Mouse (Mus musculus) left cerebral cortex, postnatal 10 days (tissue): ENCODE results near the gene Slc38a4. TPM values are rescaled to one million over a fixed set of nuclear protein-coding genes. Genes with fewer than 3 reads are reported as not detected.

Experiments
- DNase-seq, 2 experiments: peaks; one replicate each; pipeline ENCODE4 v3.0.0; 2021 to 2022; ENCODE audit warnings: low spot score in 2 of 2, mixed read lengths in 1 of 2; ENCODE audit errors: extremely low spot score in 1 of 2
- intact Hi-C: fragments of 180-260 bp; cut with DNase I; formaldehyde crosslinking; loops from one replicate; pipeline ENCODE4 v1.15.1; 2025
- total RNA-seq, 2 experiments: library from RNA; stranded (reverse); gene quantifications; 2 replicates each; pipeline ENCODE4 v1.2.3; 2021

The Slc38a4 gene
- 1 to 10 TPM; 1.7 TPM for total RNA-seq

DNA sequence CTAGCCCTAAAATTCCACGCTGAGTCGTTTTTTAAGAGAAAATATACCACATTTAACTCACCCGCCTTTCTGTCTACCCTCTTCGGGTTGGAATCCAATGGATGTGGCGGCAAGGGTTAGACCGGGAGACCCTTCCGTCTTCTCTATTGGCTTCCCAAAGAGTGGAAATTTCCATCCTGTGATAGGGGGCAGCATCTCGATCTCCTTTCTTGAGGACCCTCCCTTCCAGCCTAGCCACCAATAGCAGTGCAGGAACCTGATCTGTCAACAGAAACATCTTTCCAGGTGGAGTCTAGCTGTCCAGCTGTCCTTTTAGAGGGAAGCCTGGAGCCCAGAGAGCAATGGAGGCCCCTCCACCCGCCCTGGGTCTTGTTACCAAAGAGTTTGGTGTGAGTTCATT, at the start of gene Slc38a4:
TSS of gene Slc38a4 (minus strand) at position 163 of the 400 bp plus-strand sequence.
- intact Hi-C loops: no loop called here
- DNase-seq: no peak

DNA sequence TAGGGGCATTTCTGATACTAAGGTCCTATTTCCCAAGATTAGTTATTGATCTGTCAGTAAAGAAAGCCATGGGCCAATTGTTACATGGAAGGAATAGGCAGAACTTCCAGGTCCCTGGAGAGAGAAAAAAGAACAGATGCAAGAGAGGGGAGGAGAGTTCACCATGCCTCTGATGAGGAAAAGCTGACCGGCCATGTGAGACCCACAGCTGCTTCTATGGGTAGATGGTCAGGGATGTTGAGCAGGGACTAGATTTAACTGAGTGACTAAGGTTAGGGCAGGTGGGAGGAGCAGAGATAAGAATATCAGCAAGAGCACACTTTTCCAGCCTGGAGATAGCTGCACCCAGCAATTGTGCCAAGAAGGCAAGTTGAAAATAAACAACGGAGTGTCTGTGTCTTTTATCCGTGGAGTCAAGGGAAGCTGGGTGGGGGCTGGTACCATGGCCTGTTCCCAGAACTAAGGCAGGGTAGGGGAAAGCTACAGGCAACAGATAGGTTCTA, 49.2 kb upstream of the Slc38a4 start:
- intact Hi-C loops: no loop called here
- no peak for DNase-seq

DNA sequence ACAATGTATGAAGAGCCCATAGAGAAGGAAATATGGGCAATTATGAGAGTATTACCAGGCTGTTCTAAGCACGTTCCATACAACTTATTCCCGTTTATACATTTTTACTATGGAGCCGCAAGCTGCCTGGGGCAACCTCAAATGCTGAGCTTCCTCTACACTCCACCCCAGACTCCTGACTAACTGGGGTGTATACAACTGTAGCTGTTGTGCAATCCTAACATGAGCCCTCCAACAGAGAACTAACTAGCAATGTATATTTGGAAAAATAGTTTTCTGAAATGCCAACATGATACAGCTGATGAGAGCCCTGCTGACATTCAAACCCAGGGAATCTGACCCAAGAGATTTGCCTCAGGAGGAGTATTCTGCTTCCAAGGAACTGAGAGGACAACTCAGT, 48.3 kb upstream of the Slc38a4 start:
- no peak for DNase-seq
- intact Hi-C loops: no loop called here

DNA sequence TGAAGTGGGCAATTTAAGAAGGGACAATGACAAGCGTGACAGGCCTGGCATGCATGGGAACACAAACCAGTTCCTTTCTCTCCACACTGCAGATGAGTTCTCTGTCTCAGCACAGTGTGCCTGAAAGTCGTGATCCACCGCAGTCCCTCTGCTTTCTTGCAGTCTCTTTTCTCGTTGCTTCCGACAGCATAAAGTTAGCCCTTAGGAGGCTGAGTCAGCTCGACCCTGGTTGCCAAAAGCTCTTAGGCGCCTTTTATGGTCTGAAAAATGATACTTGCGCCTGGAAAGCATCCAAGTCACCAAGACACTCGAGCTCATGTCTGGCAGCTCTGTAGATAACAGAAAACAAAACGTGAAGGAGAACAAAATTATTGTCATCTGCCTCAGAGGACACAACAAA, 47.1 kb upstream of the Slc38a4 start:
- no peak for DNase-seq
- intact Hi-C loops: no loop called here

DNA sequence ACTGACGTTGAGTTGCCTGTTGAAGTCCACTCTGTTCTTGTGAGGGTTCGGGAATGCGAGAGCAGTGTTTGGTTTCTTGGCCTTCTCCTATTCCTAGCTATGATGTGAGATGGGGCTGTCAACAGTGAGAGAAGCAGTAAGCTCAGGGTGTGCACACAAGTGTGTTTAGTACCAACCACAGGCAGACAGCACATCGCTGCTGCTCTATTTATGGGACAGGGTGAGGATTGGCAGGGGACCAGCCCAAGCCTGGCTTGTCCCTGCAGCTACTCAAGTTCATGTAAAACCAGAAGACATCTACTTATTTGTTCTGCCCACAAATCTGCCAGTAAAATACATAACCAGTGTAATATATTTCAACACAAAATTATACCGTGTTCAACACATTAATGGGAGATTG, 46.4 kb upstream of the Slc38a4 start:
- intact Hi-C loops: no loop called here
- DNase-seq: no peak

DNA sequence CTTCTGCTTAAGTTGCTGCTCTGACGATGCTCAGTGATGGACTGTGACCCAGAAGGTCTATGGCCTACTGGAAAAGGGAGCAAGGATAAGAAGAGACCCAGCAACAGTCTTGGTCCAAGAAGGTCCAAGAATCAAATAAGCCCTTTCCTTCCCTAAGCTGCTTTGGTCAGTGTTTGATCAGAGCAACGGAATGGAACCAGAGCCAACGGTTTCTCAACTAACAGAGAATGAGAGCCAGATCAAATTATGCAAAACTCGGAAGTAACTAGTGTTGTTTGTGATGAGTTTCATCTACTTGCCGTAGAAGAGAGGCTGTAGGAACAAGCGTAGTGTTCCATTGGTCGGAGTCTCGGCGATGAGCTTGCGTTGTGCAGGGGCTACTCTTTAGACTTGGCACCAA, 43.3 kb upstream of the Slc38a4 start:
- intact Hi-C loops: no loop called here
- no peak for DNase-seq

DNA sequence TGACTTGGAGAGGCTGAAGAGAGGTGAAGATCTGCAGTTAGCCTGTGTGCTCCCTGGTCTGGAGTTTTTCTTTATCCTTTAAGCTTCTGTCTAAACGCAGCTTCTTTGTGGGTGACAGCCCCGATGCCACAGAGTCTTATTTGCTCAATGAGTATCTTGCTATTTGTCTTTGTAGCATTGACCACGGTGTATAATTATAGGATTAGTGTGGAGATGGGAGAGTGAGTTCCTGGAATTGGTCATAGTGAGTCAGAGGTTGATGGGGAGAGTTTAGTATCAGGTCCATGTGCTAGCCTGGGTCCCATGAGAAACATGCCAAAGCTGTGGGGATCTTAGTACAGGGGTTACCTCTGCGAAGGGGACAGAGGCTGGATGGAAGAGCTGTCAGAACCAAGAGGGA, 41.8 kb upstream of the Slc38a4 start:
- DNase-seq: no peak
- intact Hi-C loops: no loop called here

DNA sequence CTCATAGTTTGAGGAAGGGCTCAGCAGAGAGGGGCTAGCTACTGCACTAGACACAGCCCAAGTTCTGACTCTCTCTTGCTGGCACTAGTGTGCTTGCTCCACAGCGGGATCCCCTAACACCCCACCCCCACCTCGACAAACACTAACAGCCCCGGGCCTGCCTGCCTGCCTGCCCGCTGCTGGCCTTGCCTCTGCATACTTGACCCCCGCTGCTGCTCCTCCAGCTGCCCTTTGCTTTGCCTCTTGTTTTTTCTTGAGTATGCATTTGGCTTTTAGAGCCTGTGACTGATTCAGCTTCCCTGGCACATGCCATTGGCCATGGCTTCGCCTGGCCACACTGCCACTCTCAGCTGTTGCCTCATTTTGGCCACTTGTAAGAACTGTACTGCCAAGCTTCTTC, 33.8 kb upstream of the Slc38a4 start:
- no peak for DNase-seq
- intact Hi-C loops: no loop called here

DNA sequence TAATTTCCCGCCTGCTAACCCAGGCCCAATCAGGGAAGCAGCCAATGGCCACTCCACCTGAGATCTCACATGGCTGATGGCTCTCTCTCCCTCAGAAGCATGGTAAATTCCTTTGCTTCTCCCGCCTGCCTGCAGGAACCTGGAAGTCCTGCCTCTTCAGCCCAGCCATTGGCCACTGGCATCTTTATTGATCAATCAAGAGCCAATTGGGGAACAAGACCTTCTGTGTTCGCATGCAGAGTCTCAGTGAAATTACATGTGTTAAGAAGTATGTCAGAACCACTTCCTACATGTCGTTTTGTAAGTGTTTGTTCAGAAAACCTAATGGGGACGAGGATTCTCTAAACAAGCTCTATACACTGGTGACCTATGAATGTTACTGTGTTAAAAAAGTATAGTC, 30.1 kb upstream of the Slc38a4 start:
- peak; percentile 3 to 29 for DNase-seq
- intact Hi-C loops: no loop called here

DNA sequence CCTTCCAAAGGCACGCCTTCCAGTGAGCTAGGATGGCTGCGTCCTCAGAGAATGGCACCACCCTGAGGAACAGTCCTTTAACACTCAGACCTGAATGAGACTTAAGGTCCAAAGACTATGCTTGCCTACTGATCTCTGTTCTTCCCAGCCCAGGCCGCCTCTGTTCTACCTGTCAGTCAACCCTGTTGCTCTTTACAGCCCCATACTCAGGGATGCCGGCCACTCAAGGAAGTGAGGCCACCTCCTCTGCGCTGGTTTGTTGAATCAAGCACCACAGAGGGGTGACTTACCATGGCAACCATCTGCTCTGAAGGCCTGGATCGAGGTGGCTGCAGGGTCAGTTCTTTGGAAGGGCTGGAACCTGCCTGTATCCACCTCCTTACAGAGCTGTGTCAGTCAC, 21.9 kb upstream of the Slc38a4 start:
- intact Hi-C loops: no loop called here
- DNase-seq: no peak

DNA sequence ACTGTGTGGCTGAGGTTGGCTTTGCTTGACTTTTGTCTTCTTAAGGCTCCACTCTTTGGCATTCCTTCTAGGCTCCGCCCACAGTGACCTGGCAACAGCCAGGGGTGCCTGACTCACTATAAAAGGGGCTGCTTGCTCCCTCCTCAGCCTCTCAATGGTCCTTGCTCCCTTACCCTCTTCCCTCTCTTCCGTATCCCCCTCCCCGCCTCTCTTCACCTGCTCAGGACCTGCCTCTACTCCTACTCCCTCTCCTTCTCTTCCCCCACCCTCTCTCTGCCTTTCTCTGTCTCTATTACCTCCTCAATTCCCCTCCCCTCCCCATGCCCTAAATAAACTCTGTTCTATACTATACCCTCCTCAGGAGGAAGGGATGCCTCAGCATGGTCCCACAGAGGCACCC, 20.3 kb upstream of the Slc38a4 start:
- intact Hi-C loops: no loop called here
- no peak for DNase-seq

DNA sequence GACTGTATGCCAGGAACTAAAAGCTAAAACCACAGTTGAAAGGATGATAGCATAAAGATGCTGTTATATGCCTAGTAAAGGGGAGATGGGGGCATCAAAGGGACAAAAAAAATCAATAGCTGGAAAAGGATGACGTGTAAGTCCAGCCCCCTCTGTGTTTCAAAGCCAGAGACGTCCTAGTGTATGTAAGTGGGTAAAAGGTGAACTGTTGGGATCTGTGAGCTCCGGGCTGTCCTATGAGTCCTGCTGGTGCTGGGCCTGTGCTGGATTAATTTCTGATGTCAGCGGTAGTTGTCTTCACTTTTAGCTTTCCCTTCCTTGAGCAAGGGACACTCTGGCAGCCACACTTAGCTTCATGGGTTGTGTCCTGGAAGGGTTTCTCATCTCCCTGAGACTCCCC, 19.5 kb upstream of the Slc38a4 start:
- no peak for DNase-seq
- intact Hi-C loops: no loop called here

DNA sequence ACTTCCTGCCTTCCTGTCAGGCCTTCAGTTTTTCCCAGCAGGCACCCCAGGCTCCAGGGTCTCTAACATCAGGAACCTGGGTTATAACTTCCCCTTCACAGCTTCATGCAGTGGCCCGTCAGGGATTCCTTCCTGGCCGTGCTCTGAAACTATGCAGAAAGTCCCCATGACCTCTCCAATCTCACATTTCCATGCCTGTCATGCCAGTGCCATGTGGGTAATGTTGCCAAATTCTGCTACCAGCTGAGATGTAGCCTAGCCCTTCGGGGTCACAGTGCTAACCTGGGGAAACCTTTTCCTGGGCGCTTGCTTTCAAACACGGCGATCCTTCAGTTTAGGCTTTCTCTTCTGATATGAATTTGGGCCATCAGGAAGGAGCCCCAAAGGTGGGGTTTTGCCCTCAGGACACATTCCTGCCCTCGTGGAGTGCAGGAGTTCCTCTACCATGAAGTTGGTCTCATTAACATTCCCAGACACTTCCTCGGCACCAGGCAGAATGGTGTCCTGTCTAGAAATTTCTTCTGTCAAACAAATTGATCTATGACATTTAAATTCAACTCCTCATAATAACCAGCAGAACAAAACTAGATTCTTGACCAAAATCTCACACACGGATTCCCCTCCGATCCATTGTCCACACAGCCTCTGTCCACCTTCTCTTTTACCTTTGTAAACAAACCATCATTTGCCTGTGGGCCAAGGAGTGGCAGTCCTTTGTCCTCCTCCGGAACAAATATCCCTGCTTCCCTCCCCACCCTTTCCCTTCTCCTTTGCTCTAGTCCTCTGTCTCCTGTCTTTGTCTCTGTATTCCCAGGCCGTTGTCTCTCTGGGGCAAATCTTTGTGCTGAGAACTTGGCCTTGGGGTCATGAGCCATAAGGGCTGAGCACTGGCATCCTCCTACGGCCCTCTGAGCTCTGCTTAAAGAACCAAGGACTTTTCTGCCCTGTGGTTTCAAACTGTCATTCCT, 17.4 kb upstream of the Slc38a4 start:
- no peak for DNase-seq
- intact Hi-C loops: no loop called here

DNA sequence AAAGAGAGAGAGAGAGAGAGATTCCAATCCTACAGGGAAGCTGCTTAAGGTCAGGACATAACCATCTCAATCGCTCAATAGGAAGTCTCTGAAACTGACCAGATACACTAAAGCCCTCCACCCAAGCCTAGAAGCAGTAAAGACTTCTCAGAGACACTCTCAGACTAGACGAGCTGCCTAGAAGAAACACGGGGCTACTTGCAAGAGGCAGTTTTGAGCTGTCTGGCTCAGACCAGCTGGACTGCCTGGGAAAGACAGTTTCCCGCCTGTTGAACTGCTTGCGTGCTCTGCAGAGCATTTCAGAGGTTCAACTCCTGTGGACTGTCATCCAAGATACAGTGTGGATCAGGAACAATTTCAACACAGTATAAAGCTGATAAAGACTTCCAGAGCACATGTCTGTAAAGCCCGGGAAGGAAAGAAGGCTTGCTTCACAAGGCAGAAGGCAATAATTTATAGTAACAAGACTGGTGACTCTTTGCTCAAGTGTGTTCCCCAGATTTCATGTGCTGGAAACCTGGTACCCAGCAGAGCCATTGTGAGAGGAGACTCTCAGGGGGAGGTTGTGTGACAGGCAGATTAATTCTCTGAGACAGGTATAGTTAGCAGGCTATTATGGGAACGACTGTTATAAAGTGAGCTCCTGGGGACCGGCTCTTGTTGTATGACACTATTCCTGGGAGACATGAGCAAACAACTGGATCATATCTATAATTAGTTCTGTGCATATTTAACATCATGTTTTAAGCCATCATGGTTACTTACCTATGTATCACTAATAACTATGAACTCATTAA, 11.8 kb upstream of the Slc38a4 start:
- intact Hi-C loops: no loop called here
- DNase-seq: no peak

DNA sequence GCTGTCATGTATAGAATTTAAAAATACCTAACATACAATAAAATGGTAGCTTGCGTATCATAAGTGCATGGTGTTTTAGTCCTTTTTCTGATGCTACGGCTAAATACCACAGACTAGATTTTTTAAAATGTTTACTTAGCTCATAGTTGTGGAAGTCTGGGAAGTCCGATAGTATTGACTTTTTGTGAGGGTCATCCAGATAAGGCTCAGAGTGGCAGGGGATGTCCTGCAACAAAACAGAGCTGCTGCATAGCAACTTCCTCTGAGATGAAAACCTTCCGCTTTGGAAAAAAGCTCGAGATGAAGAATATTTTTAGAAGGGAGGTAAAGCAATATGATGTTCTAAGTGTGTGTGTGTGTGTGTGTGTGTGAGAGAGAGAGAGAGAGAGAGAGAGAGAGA, 11.2 kb upstream of the Slc38a4 start:
- intact Hi-C loops: no loop called here
- no peak for DNase-seq

DNA sequence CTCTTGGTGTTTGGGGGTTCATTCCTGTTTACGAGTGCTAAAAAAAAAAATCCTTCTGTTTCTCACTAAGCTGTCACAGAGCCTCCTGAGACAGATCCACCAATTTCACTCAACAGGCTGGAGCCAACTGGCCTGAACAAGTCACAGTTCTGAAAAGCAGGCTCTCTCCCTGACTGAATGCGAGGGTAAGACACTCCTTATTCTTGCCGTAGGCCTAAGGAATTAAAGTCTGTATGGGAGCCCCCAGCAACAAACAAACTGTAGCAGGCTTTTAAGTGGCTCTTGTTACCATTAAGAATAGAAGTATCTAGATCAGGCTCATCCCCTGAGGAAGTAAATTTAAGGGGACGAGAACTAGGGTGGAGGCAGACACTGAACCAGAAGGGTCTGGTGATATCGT, 7.5 kb upstream of the Slc38a4 start:
- intact Hi-C loops: no loop called here

DNA sequence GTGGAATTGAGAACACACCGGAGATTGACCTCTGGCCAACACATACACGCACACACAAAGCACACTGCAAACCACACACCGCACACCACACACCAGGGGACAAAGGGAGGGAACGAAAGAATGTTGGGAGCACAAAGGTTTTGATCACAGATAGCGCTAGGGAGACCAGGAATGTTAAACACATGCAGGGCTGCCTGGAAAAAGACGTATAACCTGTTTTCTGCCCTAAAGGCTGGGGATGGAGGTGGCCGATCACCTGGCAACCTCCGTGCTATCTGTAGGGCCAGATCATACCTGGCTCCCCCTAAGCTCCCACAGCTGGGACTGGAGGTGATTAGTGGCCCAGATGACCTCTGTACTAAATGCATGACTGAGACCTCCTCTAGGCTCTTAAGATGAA, 5.2 kb upstream of the Slc38a4 start:
- intact Hi-C loops: no loop called here
- DNase-seq: no peak

More for the DNA sequence above, 7.5 kb upstream of the Slc38a4 start:
- DNase-seq: no peak

DNA sequence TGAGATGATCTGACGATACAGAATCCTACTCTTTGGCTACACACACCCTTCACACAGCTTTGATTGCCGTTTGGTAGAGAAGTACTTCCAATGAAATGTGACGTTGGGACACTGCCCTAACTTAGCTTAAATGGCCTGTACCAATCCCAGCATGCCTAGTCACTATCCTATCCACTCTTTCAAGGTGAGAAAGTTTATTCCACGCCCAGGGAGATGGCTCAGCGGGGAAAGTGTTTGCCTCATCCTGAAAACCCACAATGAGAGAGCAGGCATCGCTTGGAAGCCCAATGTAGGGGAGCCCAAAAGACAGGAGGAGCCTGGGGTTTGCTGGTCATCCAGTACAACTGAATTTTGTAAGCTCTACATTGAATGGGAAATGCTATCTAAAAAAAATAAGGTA, 4.8 kb upstream of the Slc38a4 start:
- intact Hi-C loops: no loop called here
- no peak for DNase-seq

DNA sequence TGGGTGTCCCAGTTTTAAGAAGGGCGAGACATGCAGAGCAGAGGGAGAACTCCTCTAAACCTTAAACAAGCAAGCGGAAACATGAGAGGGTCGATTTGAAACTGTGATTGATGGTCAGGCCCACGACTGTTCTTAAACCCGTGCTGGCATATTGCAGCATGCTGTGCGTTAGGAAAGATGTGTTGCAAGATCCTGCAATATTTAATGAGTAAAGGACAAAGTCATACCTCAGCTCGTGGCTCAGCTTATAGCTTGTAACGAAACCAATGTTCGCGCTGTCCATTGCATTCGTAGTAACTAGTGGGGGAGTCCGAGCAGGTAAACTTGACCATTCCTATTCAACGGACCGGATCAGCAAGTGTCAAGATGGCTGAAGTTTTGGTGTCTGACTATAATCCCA, 4.3 kb upstream of the Slc38a4 start:
- no peak for DNase-seq
- intact Hi-C loops: no loop called here
